Mouse (Mus musculus): ENCODE data around the gene Ciita. TPM values are rescaled to one million over a fixed set of nuclear protein-coding genes. Genes with fewer than 3 reads are reported as not detected.

The Ciita gene
- polyA plus RNA-seq (2012; rRNA removed): 1.1 TPM in 2 replicates

GRCm38 (mm10) chr16:10479857-10480256 is at the start of gene Ciita:
TSS of gene Ciita (plus strand) at chr16:10480059.

GRCm38 (mm10) chr16:10447264-10447594 is 32.6 kb upstream of the Ciita start, which contains the start of gene Tvp23a:
TSS of gene Tvp23a (minus strand) at chr16:10447362.

GRCm38 (mm10) chr16:10542698-10543365 is 63.0 kb downstream of the Ciita start, which contains the start of gene Dexi:
TSS of gene Dexi (minus strand) at chr16:10543054.

GRCm38 (mm10) chr16:10544995-10545622 is 65.2 kb downstream of the Ciita start, which contains the start of gene Clec16a:
TSS of gene Clec16a (plus strand) at chr16:10545339.

Other genes starting within 250 kb of the Ciita start
- gene Emp2, start 166.1 kb upstream of the Ciita start, polyA plus RNA-seq (2012; rRNA removed): 32.6 and 37.6 TPM in 2 replicates
- 0.35 TPM in 2 replicates for gene Tekt5, start 84.6 kb upstream of the Ciita start, polyA plus RNA-seq (2012; rRNA removed)
- 8.1 and 8.6 TPM in 2 replicates for gene Nubp1, start 68.1 kb upstream of the Ciita start, polyA plus RNA-seq (2012; rRNA removed)
- 0.44 and 0.62 TPM in 2 replicates for gene Tvp23a, start 32.7 kb upstream of the Ciita start, polyA plus RNA-seq (2012; rRNA removed)
- gene Dexi, start 63.0 kb downstream of the Ciita start, polyA plus RNA-seq (2012; rRNA removed): 44.1 and 84.4 TPM in 2 replicates
- 4.4 and 4.7 TPM in 2 replicates for gene Clec16a, start 65.3 kb downstream of the Ciita start, polyA plus RNA-seq (2012; rRNA removed)